Mouse (Mus musculus): ENCODE measurements around the gene Gpn3.

- TF ChIP-seq CTCF (IDR thresholded peaks at IDR 0.05) (no peak), EP300 (IDR thresholded peaks at IDR 0.05) (no peak)
Observed at GRCm38 (mm10) chr5:122399871-122400270, 28.2 kb downstream of the Gpn3 start.
